Mouse (Mus musculus): ENCODE data around the gene Ahdc1.
A peak's percentile ranks its signal among the peaks of the same experiment; 100 is the strongest.

The Ahdc1 gene

GRCm38 (mm10) chr4:133101751-133102150 is 90.7 kb downstream of the Ahdc1 start:
- peaks cover 42% of the 10 kb centered on the region for H3K4me1 ChIP-seq (replicated peaks; ENCODE audit: low read depth, low read length)
- TF ChIP-seq POU5F1 (IDR thresholded peaks at IDR 0.05; ENCODE audit: borderline replicate concordance, low read length) (no peak), CTCF (conservative IDR thresholded peaks at IDR 0.05; ENCODE audit: low read length) (no peak), NANOG (IDR thresholded peaks at IDR 0.05; ENCODE audit: borderline replicate concordance, low read length) (no peak)
- H3K4me3 ChIP-seq (replicated peaks; ENCODE audit: low read length): peak overlapping the region; percentile 59
- no peaks in the 10 kb centered on the region for H3K27me3 ChIP-seq (ENCODE audit: insufficient read depth, low read length)
- H3K36me3 ChIP-seq (ENCODE audit: insufficient read depth, low read length): no peaks in the 10 kb centered on the region
- H3K9me3 ChIP-seq (ENCODE audit: low read length): no peaks in the 10 kb centered on the region

GRCm38 (mm10) chr4:133103525-133104193 is 92.6 kb downstream of the Ahdc1 start:
- Histone ChIP-seq H3K9me3 (ENCODE audit: low read length) (no peaks in the 10 kb centered on the region), H3K4me1 (replicated peaks; ENCODE audit: low read depth, low read length) (peaks cover 61% of the 10 kb centered on the region), H3K27me3 (ENCODE audit: insufficient read depth, low read length) (no peaks in the 10 kb centered on the region), H3K36me3 (ENCODE audit: insufficient read depth, low read length) (no peaks in the 10 kb centered on the region), H3K4me3 (replicated peaks; ENCODE audit: low read length) (peak overlapping the region; percentile 80)
- no peak for TF ChIP-seq CTCF (conservative IDR thresholded peaks at IDR 0.05; ENCODE audit: low read length)
- no peak for TF ChIP-seq NANOG (IDR thresholded peaks at IDR 0.05; ENCODE audit: borderline replicate concordance, low read length)
- no peak for TF ChIP-seq POU5F1 (IDR thresholded peaks at IDR 0.05; ENCODE audit: borderline replicate concordance, low read length)

GRCm38 (mm10) chr4:133104194-133104569 is 93.1 kb downstream of the Ahdc1 start:
- Histone ChIP-seq H3K4me1 (replicated peaks; ENCODE audit: low read depth, low read length) (peaks cover 66% of the 10 kb centered on the region), H3K9me3 (ENCODE audit: low read length) (no peaks in the 10 kb centered on the region), H3K4me3 (replicated peaks; ENCODE audit: low read length) (peak overlapping the region; percentile 61), H3K27me3 (ENCODE audit: insufficient read depth, low read length) (no peaks in the 10 kb centered on the region), H3K36me3 (ENCODE audit: insufficient read depth, low read length) (no peaks in the 10 kb centered on the region)
- no peak for TF ChIP-seq CTCF (conservative IDR thresholded peaks at IDR 0.05; ENCODE audit: low read length)
- no peak for TF ChIP-seq NANOG (IDR thresholded peaks at IDR 0.05; ENCODE audit: borderline replicate concordance, low read length)
- no peak for TF ChIP-seq POU5F1 (IDR thresholded peaks at IDR 0.05; ENCODE audit: borderline replicate concordance, low read length)

GRCm38 (mm10) chr4:133106691-133107090 is 95.6 kb downstream of the Ahdc1 start:
- no peaks in the 10 kb centered on the region for H3K9me3 ChIP-seq (ENCODE audit: low read length)
- no peaks in the 10 kb centered on the region for H3K36me3 ChIP-seq (ENCODE audit: insufficient read depth, low read length)
- H3K4me3 ChIP-seq (replicated peaks; ENCODE audit: low read length): 0 out of 2 replicates have a peak overlapping the region, but pooled peaks have one; percentile 60
- H3K27me3 ChIP-seq (ENCODE audit: insufficient read depth, low read length): no peaks in the 10 kb centered on the region
- no peak for TF ChIP-seq CTCF (conservative IDR thresholded peaks at IDR 0.05; ENCODE audit: low read length)
- no peak for TF ChIP-seq NANOG (IDR thresholded peaks at IDR 0.05; ENCODE audit: borderline replicate concordance, low read length)
- no peak for TF ChIP-seq POU5F1 (IDR thresholded peaks at IDR 0.05; ENCODE audit: borderline replicate concordance, low read length)
- H3K4me1 ChIP-seq (replicated peaks; ENCODE audit: low read depth, low read length): peaks cover 88% of the 10 kb centered on the region

- TF ChIP-seq POU5F1 (IDR thresholded peaks at IDR 0.05; ENCODE audit: borderline replicate concordance, low read length): no peak
- no peak for TF ChIP-seq NANOG (IDR thresholded peaks at IDR 0.05; ENCODE audit: borderline replicate concordance, low read length)
- TF ChIP-seq CTCF (conservative IDR thresholded peaks at IDR 0.05; ENCODE audit: low read length): no peak
- no peaks in the 10 kb centered on the region for H3K9me3 ChIP-seq (ENCODE audit: low read length)
- peak overlapping the region; percentile 60 for H3K4me3 ChIP-seq (replicated peaks; ENCODE audit: low read length)
Observed at GRCm38 (mm10) chr4:133107788-133108281, 96.8 kb downstream of the Ahdc1 start.

GRCm38 (mm10) chr4:133108481-133109334 is 97.6 kb downstream of the Ahdc1 start:
- no peaks in the 10 kb centered on the region for H3K27me3 ChIP-seq (ENCODE audit: insufficient read depth, low read length)
- H3K4me3 ChIP-seq (replicated peaks; ENCODE audit: low read length): peak overlapping the region; percentile 60
- no peaks in the 10 kb centered on the region for H3K36me3 ChIP-seq (ENCODE audit: insufficient read depth, low read length)
- H3K9me3 ChIP-seq (ENCODE audit: low read length): no peaks in the 10 kb centered on the region
- TF ChIP-seq CTCF (conservative IDR thresholded peaks at IDR 0.05; ENCODE audit: low read length) (no peak), NANOG (IDR thresholded peaks at IDR 0.05; ENCODE audit: borderline replicate concordance, low read length) (no peak), POU5F1 (IDR thresholded peaks at IDR 0.05; ENCODE audit: borderline replicate concordance, low read length) (no peak)
- H3K4me1 ChIP-seq (replicated peaks; ENCODE audit: low read depth, low read length): peaks cover 89% of the 10 kb centered on the region

More at GRCm38 (mm10) chr4:133107788-133108281, 96.8 kb downstream of the Ahdc1 start:
- H3K4me1 ChIP-seq (replicated peaks; ENCODE audit: low read depth, low read length): peaks cover 88% of the 10 kb centered on the region
- H3K27me3 ChIP-seq (ENCODE audit: insufficient read depth, low read length): no peaks in the 10 kb centered on the region
- no peaks in the 10 kb centered on the region for H3K36me3 ChIP-seq (ENCODE audit: insufficient read depth, low read length)

- no peaks in the 10 kb centered on the region for H3K36me3 ChIP-seq (ENCODE audit: insufficient read depth, low read length)
- H3K9me3 ChIP-seq (ENCODE audit: low read length): no peaks in the 10 kb centered on the region
- no peak for TF ChIP-seq NANOG (IDR thresholded peaks at IDR 0.05; ENCODE audit: borderline replicate concordance, low read length)
- TF ChIP-seq CTCF (conservative IDR thresholded peaks at IDR 0.05; ENCODE audit: low read length): no peak
- TF ChIP-seq POU5F1 (IDR thresholded peaks at IDR 0.05; ENCODE audit: borderline replicate concordance, low read length): no peak
- H3K4me1 ChIP-seq (replicated peaks; ENCODE audit: low read depth, low read length): peaks cover 94% of the 10 kb centered on the region
- H3K4me3 ChIP-seq (replicated peaks; ENCODE audit: low read length): peak overlapping the region; percentile 60
- H3K27me3 ChIP-seq (ENCODE audit: insufficient read depth, low read length): no peaks in the 10 kb centered on the region
Observed at GRCm38 (mm10) chr4:133109335-133109801, 98.3 kb downstream of the Ahdc1 start.

GRCm38 (mm10) chr4:133112175-133112838 is 101.2 kb downstream of the Ahdc1 start:
- TF ChIP-seq NANOG (IDR thresholded peaks at IDR 0.05; ENCODE audit: borderline replicate concordance, low read length) (no peak), POU5F1 (IDR thresholded peaks at IDR 0.05; ENCODE audit: borderline replicate concordance, low read length) (no peak), CTCF (conservative IDR thresholded peaks at IDR 0.05; ENCODE audit: low read length) (no peak)

More at GRCm38 (mm10) chr4:133112175-133112838, 101.2 kb downstream of the Ahdc1 start:
- no peaks in the 10 kb centered on the region for H3K27me3 ChIP-seq (ENCODE audit: insufficient read depth, low read length)
- H3K4me1 ChIP-seq (replicated peaks; ENCODE audit: low read depth, low read length): peaks cover 98% of the 10 kb centered on the region
- H3K36me3 ChIP-seq (ENCODE audit: insufficient read depth, low read length): no peaks in the 10 kb centered on the region
- H3K9me3 ChIP-seq (ENCODE audit: low read length): no peaks in the 10 kb centered on the region
- no peak overlapping the region for H3K4me3 ChIP-seq (replicated peaks; ENCODE audit: low read length)

Measured in E14TG2a.4 (cell line).